Mouse (Mus musculus) spleen, postnatal 0 days (tissue): ENCODE measurements around the gene Abhd13. TPM values are rescaled to one million over a fixed set of nuclear protein-coding genes. Genes with fewer than 3 reads are reported as not detected.

Experiments used
- polyA plus RNA-seq: library from polyadenylated mRNA; unstranded; fragments of >200 nt; fragmentation: Nextera tagmentation; extraction: Ambion mirVana; gene quantifications from 2 replicates; pipeline ENCODE4 v1.2.1, GENCODE M21; 2015

Abhd13 gene
- polyA plus RNA-seq = 4.7 and 5.4 TPM in 2 replicates

DNA sequence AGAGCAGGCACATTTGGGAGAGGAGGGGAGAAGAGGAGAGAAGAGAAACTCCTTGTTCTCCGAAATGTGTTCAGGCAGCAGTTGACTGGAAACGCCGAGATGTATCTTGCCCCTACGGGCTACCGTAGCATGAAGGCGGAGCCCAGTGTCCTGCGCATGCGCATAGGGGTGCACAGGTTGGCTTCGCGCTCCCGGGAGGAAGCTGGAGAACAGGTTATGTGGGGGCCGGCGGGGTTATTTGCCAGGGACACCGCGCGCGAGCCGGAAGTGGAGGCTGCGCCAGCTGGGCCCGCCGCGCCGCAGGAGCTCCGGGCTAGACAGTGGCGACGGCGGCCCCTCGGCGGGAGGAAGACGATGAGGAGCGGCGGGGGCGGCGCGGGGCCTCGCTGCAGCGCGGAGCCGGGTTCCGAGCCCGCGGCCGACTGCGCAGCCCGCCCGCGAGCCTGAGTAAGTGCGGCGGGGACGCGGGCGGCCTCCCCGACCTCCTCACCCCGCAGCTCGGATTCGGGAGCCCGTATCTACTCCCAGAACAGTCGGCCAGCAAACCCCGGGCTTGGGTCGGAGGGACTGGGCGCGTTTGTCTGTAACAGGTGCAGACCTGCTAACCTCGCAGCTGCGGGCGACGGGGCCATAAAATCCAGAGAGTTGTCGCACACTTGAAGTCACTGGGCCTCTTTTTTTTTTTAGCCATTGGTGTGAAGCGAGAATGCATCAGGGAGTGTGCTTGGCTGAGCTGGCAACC lies at the start of gene Abhd13, which contains the start of gene Lig4:
Gene Abhd13, plus strand, starts transcription at position 135 of the 742 bp plus-strand sequence.
Gene Lig4, minus strand, starts transcription at position 114 of the 742 bp plus-strand sequence.

DNA sequence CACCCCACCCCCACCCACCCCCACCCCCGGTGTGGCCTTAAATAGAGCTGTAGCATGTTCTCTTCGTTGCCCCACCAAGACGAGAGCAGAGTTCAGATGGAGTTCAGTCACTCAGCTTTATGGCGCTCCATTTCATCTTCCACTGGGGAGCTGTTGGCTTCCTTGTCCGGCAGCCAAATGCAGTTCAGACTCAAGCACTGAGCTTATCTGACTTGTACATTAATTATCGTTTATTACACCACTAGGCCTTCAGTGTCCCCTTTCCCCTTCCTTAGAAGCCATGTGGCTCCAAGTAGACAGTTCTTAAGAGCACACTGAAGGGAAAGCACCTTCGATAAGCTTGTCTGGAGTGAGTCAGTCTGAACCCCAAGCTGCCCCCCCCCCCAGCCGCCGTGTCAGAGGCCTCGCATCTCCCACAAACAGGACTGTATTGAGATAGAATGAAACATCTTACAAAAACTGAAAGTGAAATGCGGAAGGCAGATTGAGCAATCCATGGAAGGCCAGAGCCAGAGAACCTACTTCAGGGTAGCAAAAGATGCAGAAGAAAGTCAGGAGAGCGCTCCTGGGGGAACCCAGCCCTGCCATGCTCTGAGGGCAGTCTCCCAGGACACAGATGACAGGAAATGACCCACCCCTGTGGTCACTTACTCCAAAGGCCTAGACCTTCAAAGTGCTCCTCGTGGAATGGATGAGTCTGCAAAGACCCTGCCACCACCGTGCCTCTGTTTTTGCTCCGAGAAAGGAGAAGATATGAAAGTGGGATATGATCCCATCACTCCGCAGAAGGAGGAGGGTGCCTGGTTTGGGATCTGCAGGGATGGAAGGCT lies 28.9 kb downstream of the Abhd13 start, which contains the start of gene Tnfsf13b:
Gene Tnfsf13b, plus strand, starts transcription at position 312 of the 830 bp plus-strand sequence.

Other genes with a start within 250 kb of the Abhd13 start
- 0.07 TPM in 1 of 2 replicates, not detected in the other for gene Fam155a, start 206.5 kb upstream of the Abhd13 start, polyA plus RNA-seq
- gene Gm10217, start 113.5 kb upstream of the Abhd13 start, polyA plus RNA-seq = not detected in 2 replicates
- gene Lig4, start within 50 bp of the Abhd13 start, polyA plus RNA-seq = 1.0 and 1.3 TPM in 2 replicates
- 1.8 and 2.5 TPM in 2 replicates for gene Tnfsf13b, start 28.8 kb downstream of the Abhd13 start, polyA plus RNA-seq
- 0.14 and 0.15 TPM in 2 replicates for gene Myo16, start 176.2 kb downstream of the Abhd13 start, polyA plus RNA-seq